Mouse (Mus musculus) spleen, adult 12 weeks (tissue): Measurements from ENCODE around the gene Aqp3.

Source experiments
- DNase-seq: peaks from one replicate; pipeline ENCODE4 v3.0.0; 2022; ENCODE audit warnings: low spot score

Aqp3 gene

GRCm38 (mm10) chr4:41097871-41098576 is at the start of gene Aqp3:
TSS of gene Aqp3 (minus strand) at chr4:41098183.
- DNase-seq: no peak

- no peak for DNase-seq
Observed at GRCm38 (mm10) chr4:41142601-41143000, 44.6 kb upstream of the Aqp3 start.

- DNase-seq: no peak
Observed at GRCm38 (mm10) chr4:41140174-41140875, 42.3 kb upstream of the Aqp3 start.

GRCm38 (mm10) chr4:41136811-41137210 is 38.8 kb upstream of the Aqp3 start:
- DNase-seq: no peak

GRCm38 (mm10) chr4:41136454-41136805 is 38.4 kb upstream of the Aqp3 start:
- DNase-seq: peak; percentile 39

- peak; percentile 66 for DNase-seq
Observed at GRCm38 (mm10) chr4:41135711-41136453, 37.9 kb upstream of the Aqp3 start, which contains the start of gene Ube2r2. TSS of gene Ube2r2 (plus strand) at chr4:41135743.

- DNase-seq: peak; percentile 67
Observed at GRCm38 (mm10) chr4:41134935-41135710, 37.1 kb upstream of the Aqp3 start.

- DNase-seq: peak; percentile 36
Observed at GRCm38 (mm10) chr4:41133529-41134291, 35.7 kb upstream of the Aqp3 start.

- DNase-seq: peak; percentile 66
Observed at GRCm38 (mm10) chr4:41132471-41132870, 34.5 kb upstream of the Aqp3 start.

- peak; percentile 36 for DNase-seq
Observed at GRCm38 (mm10) chr4:41129836-41130235, 31.9 kb upstream of the Aqp3 start.

GRCm38 (mm10) chr4:41129406-41129805 is 31.4 kb upstream of the Aqp3 start:
- peak; percentile 64 for DNase-seq

- peak; percentile 93 for DNase-seq
Observed at GRCm38 (mm10) chr4:41124180-41124951, 26.4 kb upstream of the Aqp3 start, which contains the start of gene Nol6. TSS of gene Nol6 (minus strand) at chr4:41124455.

GRCm38 (mm10) chr4:41118706-41119292 is 20.8 kb upstream of the Aqp3 start:
- peak; percentile 41 for DNase-seq

GRCm38 (mm10) chr4:41116817-41117216 is 18.8 kb upstream of the Aqp3 start:
- DNase-seq: no peak

GRCm38 (mm10) chr4:41115793-41116192 is 17.8 kb upstream of the Aqp3 start:
- DNase-seq: no peak

GRCm38 (mm10) chr4:41115074-41115473 is 17.1 kb upstream of the Aqp3 start:
- no peak for DNase-seq

- DNase-seq: no peak
Observed at GRCm38 (mm10) chr4:41114358-41115070, 16.5 kb upstream of the Aqp3 start.

- no peak for DNase-seq
Observed at GRCm38 (mm10) chr4:41108717-41109425, 10.9 kb upstream of the Aqp3 start.

GRCm38 (mm10) chr4:41107440-41107839 is 9.5 kb upstream of the Aqp3 start:
- DNase-seq: no peak
